Mouse (Mus musculus) retina, adult 2 months (tissue): Measurements from ENCODE around the gene Stk11ip.

Experiments used
- DNase-seq: peaks from one replicate; pipeline ENCODE4 v3.0.0-alpha.2; 2012; ENCODE audit warnings: low read depth, low spot score

Stk11ip gene

GRCm38 (mm10) chr1:75541496-75541895 is 20.2 kb downstream of the Stk11ip start:
- no peak for DNase-seq

GRCm38 (mm10) chr1:75544351-75544750 is 23.0 kb downstream of the Stk11ip start:
- DNase-seq = no peak

- DNase-seq = no peak
These were observed 24.9 kb downstream of the Stk11ip start, which contains the start of gene Slc4a3 for GRCm38 (mm10) chr1:75545965-75546956. Gene Slc4a3 (plus strand): TSS chr1:75546266.

- DNase-seq = no peak
These were observed 26.0 kb downstream of the Stk11ip start for GRCm38 (mm10) chr1:75547351-75547750.

GRCm38 (mm10) chr1:75548083-75548482 is 26.8 kb downstream of the Stk11ip start:
- DNase-seq = no peak

- DNase-seq = no peak
These were observed 27.5 kb downstream of the Stk11ip start for GRCm38 (mm10) chr1:75548871-75549270.

GRCm38 (mm10) chr1:75549289-75550279 is 28.3 kb downstream of the Stk11ip start:
- no peak for DNase-seq

GRCm38 (mm10) chr1:75550586-75550985 is 29.3 kb downstream of the Stk11ip start:
- no peak for DNase-seq

GRCm38 (mm10) chr1:75555680-75556079 is 34.4 kb downstream of the Stk11ip start:
- DNase-seq = no peak

GRCm38 (mm10) chr1:75556143-75556781 is 34.9 kb downstream of the Stk11ip start:
- DNase-seq = no peak

GRCm38 (mm10) chr1:75557041-75557440 is 35.7 kb downstream of the Stk11ip start:
- no peak for DNase-seq

GRCm38 (mm10) chr1:75558388-75559178 is 37.3 kb downstream of the Stk11ip start:
- no peak for DNase-seq

- peak; percentile 77 for DNase-seq
These were observed 38.0 kb downstream of the Stk11ip start for GRCm38 (mm10) chr1:75559212-75559925.

- DNase-seq = no peak
These were observed 39.0 kb downstream of the Stk11ip start for GRCm38 (mm10) chr1:75560206-75560913.

GRCm38 (mm10) chr1:75561221-75561897 is 40.0 kb downstream of the Stk11ip start:
- DNase-seq = no peak

GRCm38 (mm10) chr1:75561898-75562238 is 40.5 kb downstream of the Stk11ip start:
- DNase-seq = no peak

- no peak for DNase-seq
These were observed 42.8 kb downstream of the Stk11ip start for GRCm38 (mm10) chr1:75564102-75564501.

GRCm38 (mm10) chr1:75564916-75565315 is 43.6 kb downstream of the Stk11ip start:
- no peak for DNase-seq

- no peak for DNase-seq
These were observed 44.3 kb downstream of the Stk11ip start for GRCm38 (mm10) chr1:75565616-75566015.
